Mouse (Mus musculus) right cerebral cortex, postnatal 10 days (tissue): ENCODE measurements at regions not wholly inside any gene's neighbourhood (a gene's known extent, or its start where the extent isn't known, plus 50 kb on each side); places are given as distances from the start of the nearest gene placed in this dataset.

Experiments
- DNase-seq, 2 experiments: peaks; one replicate each; pipeline ENCODE4 v3.0.0; 2021; ENCODE audit warnings: low spot score in 2 of 2

DNA sequence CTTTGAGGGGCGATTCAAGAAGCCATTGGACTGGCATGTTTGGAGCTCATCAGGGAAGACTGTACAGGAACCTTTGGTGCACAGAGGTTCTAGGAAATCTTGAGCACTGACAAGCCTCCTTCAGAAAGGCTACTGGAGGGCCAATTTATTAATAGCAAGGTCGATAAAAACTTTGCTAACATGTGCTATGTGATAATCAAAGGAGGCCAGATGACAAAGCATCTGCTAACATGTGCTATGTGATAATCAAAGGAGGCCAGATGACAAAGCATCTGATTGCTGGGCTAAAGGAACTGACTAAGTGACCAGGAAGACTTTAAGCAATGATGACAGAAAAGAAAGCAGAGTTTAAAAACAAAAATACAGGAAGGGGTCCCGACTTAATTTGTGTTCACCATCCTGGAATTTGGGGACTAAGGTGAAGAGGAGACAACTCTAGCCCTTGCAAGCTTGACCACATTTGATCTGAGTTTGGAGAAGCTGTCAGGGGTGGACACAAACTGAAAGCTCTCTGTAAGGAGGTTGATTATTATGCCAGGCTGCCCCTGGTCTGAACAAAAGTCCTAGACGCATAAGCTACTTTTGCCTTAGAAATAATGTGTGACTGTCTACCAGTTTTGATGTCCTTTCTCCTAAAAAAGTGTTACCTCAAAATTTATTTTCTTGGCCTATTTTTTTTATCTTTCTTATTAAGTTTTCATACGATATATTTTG lies 455.5 kb upstream of the Fam92a start:
- DNase-seq, result no peak

DNA sequence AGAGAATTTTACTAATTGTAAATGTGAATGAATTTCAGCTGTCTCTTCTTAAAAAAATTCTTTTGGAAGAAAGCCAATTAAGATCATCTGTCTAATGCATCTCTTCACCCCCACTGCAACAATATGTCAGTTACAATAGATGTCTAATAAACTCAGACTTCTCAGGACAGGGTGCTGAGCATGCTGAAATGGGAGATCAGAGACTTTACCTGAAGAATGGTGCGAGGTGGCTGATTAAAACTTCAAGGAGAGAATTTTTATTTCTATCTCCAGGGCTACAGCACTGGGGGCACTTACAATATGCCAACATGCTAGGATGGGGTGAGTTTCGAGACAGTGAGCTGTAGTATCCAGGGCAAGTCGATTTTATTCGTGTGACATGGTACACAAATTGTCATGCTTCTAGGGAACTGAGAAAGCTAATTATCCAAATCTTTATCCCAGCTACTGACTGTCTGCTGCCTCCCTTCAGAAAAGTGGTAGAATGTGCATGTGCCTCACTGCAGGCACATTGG lies 449.0 kb upstream of the Fam92a start:
- DNase-seq, result no peak

DNA sequence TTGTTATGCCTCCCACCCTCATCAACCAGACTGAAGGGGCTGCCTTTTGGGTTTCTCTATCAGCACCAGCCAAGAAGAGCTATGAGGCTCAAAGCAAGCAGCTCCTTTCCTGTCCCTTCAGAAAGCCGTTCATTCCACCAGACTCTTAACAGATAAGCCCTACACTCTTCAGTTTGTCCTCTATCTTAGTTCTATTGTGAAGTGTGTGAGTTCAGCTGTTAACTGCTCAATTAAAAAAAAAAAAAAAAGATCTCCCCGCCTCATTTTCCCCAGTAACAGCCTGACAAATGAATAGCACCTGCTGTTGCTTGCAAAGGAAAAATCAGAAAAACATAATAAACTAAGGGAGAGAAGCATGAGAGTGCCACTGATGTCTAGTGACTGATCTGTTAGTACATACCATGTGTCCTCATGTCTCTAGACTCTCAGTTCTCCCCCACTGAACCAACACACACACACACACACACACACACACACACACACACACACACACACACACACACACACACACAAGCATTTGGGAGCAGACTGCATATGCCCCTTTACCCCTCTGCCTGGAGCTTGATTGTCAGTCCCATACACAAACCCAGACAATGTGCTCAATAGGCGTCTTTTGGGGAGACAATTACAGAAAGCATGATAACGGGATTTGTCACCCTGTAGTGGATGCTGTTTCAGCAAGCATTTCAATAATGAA lies 448.4 kb upstream of the Fam92a start:
- no peak for DNase-seq

DNA sequence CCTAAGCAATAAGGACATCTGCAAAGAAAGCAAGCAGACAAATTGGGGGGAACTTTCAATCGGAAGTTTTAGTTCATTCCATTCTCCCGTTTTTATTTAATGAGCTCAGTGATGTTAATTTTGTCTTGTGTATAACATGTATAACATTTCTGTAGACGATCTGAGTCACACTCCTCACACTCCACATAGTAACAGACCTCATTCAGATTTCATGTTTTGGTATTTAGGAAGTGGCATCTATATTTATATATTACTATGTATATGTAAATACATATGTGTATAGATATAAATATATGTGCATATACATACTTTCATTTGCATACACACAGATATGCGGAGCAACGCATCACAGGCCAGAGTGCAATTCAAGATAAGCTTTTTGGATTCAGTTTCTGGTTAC lies 444.9 kb upstream of the Fam92a start:
- DNase-seq, result no peak

DNA sequence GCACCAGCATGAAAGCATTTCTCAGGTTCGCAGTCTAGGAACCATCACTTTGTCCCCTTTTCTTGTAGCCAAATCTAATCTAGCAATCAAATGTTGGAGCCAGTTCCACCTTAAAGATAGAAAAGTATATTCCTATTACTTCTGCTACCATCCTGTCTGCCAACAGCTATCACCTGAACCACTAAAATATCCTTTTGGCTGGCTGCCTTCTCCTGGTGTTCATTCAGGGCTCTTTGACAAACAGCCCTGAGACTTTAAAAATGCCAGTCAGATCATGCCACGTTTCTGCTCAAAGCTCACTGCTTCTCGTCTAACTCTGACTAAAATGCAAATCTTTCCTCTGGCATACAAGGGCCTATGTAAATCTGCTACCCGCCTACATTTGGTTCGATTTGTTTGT lies 439.7 kb upstream of the Fam92a start:
- DNase-seq, result no peak

DNA sequence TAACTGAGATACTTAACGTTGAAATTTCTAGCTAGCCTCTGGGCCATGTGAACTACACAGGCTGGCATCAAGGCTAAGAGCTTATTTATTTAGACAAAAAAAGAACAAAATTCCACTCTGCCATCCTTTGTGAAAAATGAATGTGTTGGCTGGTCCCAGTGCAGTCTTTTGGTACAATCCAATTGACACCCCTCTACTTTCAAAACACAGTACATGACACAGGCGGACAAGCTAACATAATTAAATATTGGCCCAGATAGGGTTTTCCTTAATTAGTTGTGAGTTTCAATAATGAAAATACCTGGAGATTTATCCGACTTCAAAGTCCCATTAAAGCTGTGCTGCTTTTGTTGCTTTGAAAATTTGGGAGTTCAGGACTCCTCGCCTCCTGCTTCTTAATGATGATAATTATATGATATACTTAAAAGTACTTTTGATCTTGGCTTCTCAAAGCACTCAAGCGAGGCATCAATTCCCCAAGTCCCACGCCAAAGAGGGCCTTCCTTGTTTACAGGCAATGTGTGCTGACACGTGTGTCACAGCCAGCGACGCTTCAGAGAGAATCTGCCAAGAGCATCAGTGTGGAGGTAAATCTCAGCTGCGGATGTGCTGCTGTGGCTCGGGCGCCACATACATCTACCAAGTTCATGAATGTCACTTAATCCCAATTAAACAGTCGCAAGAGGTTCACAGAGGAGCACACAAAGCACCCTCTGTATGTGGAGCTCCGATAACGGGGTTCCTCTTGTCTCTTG lies 429.5 kb upstream of the Fam92a start:
- DNase-seq, result no peak

DNA sequence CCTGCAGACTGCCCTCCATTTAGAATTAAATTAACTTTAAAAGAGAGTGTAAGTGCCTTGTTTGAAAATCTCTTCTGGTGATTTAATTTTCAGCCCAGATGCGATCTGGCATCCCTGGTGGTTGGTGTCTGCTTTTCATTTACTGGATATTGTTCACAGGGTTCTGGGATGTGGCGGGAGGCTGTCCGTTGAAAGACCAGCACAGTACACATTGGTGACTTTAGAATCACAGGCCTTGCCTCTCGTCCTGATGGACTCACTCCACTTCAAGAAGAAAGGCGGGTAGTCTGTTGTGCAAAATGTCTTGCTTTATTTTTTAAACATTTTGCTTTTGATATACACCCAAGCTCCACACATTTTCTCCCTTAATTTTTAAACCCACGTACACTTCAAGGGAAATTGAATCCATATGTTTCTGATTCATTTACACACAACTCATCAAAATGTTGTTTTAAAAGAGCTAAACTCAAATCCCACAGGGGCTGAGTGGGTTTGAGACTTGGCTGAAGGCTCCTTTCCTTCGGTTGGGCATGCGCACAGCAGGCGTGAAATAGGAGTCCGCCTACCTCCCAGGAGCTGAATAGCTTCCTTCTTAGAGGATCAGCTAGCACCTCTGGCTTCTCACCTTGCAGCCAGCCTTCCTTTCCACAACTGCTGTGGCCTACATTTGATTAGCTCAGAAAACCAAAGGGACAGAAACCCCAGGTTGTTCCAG lies 424.1 kb upstream of the Fam92a start:
- DNase-seq, result peak in 1 of 2 experiments; percentile 33

DNA sequence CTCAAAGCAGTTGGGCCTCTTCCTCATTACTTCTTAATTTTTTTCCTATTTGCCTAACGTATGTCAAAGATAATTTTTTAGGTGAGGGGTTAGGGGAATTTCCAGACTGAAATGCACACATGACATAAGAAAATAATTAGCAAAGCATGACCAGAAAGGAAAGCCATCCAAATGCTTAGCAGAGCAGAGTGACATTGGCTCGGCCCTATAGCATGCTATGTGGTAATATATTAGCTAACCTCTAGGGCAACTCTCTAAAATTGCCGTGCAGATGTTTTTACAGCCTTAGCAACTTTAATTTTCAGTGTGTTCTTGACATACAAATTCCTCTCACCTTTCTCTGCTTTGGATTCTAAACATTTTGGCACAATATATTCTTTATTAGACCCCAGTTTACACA lies 421.2 kb upstream of the Fam92a start:
- no peak for DNase-seq

DNA sequence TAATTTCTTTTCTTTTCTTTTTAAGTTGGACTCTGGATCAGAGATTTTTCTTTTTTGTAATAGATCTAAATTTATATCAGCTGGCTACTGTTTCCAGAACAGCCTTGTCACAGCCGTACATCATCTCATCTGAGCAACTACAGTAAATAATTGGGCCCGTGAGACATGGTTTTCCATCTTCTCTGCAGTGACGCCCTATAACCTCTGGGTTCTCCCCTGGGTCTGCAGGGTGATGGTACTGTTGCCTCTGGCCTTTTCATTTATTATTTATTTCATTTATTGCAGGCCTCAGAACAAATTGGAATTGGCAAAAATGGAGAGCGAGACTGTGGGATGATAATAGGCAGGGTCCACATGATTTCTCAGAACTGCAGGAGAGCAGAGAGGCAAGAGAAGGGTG lies 406.3 kb upstream of the Fam92a start:
- no peak for DNase-seq

DNA sequence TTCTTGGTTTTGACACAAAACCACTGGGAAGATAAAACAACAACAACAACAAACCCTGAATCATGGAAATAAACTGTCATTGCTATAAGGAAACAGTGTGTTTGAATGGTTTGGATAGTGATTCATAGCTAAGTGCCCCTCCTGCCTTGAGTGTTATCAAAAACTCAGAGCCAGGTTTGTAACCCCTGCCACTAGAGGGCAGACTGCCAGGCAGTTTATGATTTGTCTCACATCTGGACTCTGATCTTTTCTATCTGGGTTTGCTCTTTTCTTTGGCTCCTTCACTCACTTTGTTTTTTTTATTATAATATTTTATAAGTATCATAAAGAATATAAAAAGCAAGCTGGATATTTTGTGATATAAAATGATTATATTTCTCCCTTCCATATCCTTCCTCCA lies 400.1 kb upstream of the Fam92a start:
- DNase-seq, result no peak

DNA sequence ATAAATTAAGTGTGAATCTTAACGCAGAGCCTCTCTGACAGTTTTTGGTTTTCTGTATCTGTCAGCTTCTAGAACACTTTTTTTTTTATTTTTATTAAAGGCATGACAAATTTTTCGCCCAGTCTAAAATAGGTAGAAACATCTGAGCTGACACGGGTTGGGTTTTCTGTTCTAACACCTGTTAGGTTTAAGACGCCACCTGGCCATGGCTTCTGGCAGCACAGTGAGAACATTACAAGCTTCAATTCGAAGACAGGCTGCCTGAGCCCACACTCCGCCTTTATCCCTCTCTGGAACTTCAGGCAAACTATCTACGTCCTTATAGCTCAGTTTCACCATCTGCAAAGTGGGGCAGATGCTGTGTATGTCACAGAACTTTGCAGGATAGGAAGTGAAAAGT lies 398.9 kb upstream of the Fam92a start:
- no peak for DNase-seq

DNA sequence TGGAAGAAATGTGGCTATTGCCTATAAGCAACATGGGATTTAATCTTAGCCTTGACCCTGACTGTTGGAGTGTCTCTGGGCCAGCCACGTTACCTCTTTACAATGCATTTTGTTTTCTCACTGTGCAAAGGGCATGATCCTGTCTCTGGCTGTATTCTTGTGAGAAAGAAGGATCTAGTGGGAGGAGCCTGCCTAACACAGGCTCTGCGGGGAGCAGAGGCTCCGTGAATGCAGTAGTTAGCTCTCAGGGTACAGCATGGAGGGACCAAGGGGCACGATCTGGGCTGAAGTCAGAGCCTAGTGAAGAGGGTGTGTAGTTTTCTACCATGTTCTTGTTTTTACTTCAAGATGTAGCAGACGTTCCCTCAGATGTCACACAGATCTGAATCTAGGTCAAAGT lies 395.8 kb upstream of the Fam92a start:
- no peak for DNase-seq

DNA sequence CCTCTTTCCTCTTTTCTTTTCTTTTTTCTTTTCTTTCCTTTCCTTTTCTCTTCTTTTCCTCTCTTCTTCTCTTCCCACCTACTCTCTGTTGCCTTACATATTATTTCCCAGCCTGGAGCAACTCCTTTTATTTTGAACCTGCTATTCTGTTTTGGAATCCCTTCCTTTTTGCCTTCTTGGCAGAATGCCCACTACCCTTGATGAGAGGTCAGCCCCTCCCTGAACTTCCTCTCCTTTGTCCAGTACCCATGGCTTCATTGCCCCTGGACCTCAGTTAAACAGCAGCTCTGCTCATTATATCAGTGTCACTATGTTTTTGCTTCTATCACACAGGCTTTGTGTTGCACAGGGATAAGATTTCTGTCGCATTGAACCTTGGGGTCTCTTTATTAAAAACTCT lies 391.2 kb upstream of the Fam92a start:
- no peak for DNase-seq

DNA sequence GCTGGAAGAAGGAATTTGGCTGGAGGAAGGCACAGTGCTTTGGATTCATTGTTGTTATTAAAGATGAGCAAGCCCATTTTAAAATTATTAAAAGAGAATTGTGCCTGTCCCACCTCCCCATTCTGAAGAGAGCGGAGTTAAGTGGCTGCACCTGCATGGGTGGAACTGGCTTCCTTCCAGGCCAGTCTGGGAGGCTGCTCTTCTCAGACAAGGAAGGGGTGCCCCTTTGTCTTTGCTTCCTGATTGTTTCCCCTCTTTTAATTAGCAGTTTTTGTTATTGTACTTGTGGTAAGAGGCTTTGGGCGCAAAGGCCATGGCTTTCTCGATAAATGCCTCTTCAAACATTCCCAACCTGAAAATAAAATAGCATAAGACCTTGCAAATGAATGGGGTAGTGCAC lies 388.7 kb upstream of the Fam92a start:
- no peak for DNase-seq

DNA sequence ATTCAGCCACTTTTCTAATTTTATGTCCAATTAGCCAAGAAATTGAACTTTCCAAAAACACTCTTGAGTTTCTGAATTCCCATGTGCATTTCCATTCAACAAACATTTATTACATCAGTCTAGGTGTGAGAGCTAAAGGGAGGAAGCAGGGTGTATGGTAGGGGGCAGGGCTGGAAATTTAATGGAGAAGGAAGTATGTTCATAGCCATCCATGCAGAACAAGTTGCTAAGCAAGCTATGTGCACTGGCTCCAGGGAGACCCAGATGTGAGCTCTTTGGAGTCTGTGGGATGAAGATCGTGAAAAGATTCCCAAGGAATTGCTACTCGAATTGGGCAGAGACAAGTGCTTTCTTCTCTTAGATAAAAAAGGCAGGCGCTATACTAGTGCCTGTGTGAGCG lies 388.2 kb upstream of the Fam92a start:
- DNase-seq, result no peak

DNA sequence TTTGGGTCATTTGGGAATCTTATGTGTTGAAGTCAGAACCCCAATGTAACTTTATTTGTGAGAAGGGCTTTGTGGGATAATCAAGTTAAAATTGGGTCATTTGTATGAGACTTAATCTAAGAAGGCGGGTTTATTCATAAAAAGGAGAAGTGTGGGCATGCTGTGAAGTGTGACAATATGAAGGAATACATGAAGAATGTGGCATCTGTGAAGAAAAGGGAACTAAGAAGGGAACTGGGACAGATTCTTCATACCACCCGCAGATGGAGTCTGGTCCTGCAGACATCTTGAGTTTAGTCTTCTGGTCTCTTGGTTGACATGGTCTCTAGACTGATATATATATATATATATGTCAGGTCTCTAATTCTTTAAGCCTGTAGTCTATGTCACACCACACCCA lies 385.3 kb upstream of the Fam92a start:
- no peak for DNase-seq

DNA sequence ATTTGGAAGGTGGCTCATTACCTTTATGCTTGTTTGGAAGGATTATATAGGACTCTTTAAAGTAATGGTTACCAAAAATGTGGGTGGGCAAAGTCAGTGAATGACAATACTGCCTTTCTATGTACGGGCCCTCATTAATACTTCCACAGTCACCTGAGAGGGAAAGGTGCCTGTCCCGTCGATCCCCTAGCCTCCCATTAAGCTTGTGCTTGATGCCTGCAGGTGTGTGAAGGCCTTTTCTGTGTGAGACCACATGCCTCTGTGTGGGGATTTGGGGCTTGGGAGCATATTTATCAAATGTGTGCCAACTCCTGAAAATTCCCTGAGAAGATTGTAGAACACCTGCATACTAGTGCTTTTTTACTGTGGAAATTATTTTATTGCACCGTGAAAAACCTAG lies 377.4 kb upstream of the Fam92a start:
- DNase-seq, result no peak

DNA sequence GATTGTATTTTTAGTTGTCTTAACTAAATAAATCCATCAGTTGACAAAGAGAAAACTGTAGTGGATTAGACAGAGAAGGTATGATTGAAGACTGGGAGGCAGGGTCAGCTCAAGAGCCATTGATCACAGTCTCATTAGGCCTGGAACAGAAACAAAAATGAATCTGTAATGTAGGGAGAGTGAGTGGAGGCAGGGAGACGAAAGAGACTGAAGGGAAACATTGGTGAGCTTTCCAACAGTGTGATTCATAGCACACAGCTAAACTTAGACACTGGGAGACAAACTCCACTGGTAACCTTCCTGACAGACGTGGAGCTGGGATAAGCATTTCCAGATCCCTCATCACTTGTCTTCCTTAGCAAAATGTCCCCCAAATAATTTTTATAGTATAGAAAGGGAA lies 372.1 kb upstream of the Fam92a start:
- no peak for DNase-seq

DNA sequence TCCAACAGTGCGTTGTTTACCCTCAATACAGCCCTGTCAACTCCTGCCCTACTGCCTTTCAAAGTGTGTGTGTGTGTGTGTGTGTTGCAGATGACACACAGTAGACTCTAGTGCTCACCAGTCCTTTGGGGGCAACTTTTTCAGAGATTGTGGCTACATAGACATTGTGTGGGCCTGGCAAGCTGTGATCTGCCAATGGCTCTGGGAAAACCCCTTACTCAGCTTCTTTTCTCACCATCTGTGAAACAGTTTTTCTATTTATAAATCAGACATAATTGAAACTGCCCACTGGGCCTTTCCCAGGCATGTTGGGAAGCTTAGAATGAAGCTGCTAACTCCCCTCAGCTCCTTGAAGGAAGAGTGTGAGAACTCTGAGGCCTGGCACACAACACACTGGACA lies 369.7 kb upstream of the Fam92a start:
- DNase-seq, result no peak

DNA sequence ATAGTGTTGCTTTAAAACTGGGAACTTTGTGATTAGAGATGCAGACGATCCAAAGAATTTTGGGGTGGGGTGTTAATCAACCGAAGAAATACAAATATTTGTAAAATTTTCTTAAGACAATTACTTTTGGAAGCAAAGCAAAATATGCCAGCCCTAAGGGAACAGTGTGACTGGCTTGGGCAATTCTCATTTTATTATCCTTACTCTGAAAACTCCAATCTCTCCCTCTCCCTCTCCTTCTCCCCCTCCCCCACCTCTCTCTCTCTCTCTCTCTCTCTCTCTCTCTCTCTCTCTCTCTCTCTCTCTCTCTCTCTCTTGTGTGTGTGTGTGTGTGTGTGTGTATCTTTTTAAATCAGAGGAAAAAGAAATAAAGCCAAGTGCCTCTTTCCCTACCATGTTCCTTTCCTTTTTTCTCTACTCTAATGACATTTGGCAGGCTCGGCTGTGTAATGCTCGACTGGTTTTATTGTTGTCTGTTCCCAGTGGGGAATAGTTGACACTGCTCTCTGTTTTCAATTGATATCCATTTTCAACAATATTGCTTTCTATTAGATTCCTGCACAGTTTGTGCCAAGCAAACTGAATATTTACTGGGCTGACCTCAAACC lies 367.5 kb upstream of the Fam92a start:
- DNase-seq, result no peak

DNA sequence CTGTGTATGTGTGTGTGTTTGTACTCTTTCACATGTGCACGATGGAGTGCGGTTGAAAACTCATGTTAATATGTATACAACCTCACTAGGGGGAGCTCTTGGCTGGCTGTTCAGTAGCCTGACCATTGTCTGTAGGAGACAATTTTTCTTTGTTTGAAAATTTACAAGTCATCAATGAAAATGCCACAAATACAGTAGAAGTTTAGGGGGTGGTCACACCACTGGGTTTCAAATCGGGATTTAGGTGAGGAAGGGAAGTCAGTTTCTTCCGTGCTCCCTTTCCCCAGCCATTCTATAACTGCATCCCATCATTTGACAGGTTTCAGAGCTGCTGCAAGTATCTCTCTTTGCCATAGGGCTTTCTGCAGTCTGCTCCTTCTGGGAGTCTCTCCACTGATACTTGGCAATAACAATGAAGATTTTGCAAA lies 366.9 kb upstream of the Fam92a start:
- DNase-seq, result peak; percentile 73 to 77

DNA sequence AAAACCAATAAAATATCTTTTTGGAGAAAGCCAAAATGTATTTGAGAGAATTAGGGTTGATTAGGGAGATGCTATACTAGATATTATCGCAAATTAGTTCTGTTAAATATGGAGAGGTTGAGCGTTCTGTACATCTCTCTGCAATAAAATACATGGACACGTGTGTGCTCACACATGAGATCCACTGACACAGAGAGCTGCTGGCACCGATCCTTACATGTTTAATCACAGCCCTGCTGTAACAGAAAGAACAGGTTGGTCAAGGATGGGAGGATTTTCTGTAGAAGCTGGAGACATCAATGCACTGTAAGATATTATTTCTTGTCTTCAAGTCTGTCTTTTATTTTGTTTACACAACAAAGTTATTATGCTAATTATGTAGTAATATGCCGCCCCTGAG lies 366.2 kb upstream of the Fam92a start:
- DNase-seq, result no peak
